Mouse (Mus musculus) mature B cell (primary cell): Measurements from ENCODE around the gene Tcirg1.

Experiments used
- in situ Hi-C: fragments of 300-500 bp; cut with MboI; formaldehyde crosslinking; loops from 2 replicates; pipeline ENCODE4 v1.14.3; 2019

The Tcirg1 gene

GRCm38 (mm10) chr19:3898952-3899351 lies 8.0 kb downstream of the Tcirg1 start:
- in situ Hi-C loops: loop anchor here (5.0 kb wide), 1 partner anchor 43 kb away; no protein-coding TSS in a partner anchor

DNA sequence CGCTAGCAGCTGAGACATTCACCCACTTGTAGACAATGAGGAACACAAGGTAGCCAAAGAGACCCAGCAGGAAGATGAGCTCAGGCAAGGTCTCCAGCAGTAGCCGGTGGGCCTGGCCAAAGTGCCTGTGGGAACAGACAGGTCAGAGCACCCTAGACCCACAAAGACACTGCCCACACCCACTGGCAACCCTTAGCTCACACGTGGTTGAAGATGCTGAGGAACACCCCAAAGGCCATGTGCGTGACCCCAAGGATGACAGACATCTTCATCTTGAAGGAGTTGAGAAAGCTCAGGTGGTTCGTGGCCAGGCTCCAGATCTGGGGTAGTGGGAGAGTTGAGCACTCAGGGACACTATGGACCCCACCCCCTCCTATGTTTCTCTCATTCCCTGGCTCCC lies 9.4 kb downstream of the Tcirg1 start:
- in situ Hi-C loops: loop anchor here (5.0 kb wide), 1 partner anchor 45 kb away; no protein-coding TSS in a partner anchor

DNA sequence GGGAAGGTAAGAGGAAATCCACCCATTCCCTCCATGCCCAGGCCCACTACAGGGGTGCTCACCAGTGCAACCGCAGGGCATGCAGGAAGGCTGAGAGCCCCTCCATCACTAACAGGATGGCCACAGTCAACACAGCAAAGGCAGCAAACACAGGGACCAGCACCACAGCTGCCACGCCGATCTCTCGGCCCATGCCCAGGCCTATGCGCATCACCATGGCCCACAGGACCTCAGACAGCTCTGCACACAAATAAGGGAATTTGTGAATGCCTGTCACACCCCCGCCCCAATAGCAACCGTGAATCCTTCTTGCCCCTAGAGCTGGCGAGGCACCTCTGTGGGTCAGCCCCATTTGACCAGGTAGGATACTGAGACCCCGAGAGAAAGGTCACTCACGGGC lies 10.7 kb downstream of the Tcirg1 start:
- in situ Hi-C loops: loop anchor here (5.0 kb wide), 1 partner anchor 46 kb away; no protein-coding TSS in a partner anchor

DNA sequence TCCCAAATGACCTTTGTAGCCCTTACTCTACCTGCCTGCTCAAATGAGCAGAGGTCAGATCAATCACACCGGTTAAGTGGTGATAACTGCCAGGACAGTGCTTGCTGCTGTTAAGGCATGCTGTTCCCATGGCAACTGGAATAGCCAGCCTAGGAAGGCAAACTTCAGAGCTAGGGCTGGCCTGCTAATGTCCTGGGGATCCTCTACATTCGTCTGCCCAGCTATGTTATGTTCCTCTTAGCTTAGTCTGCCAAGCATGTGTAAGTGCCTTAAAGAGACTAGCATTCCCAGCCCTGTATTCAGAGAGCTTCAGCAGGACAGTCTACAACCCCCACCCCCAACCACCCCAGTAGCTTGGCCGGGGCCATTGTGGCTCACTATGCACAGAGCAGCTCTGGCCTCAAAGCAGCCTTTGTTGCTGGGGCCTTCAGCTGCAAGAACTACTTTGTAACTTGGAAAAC lies 11.7 kb downstream of the Tcirg1 start:
- in situ Hi-C loops: loop anchor here (5.0 kb wide), 1 partner anchor 47 kb away; no protein-coding TSS in a partner anchor

DNA sequence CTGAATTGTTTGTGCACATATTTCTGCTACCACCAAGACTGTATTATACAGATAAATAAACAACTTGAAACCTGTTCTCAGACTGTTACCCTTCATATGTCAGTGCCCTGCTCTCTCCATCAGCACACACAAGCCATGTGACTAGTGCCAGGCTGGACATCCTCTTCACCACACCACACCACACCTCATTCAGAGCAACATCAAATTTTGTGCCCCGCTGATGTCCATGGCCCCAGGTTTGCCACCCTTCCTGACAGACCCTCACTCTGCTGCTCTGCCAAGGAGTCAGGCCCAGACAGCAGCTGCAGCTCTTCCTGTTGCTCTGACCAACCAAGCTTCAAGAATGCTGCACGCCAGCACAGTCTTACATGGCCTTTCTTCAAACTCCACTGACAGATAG lies 12.6 kb downstream of the Tcirg1 start:
- in situ Hi-C loops: no loop called here

- in situ Hi-C loops: no loop called here
These were observed 13.3 kb downstream of the Tcirg1 start for GRCm38 (mm10) chr19:3893545-3894116.

GRCm38 (mm10) chr19:3890181-3890580 lies 16.8 kb downstream of the Tcirg1 start:
- in situ Hi-C loops: no loop called here

DNA sequence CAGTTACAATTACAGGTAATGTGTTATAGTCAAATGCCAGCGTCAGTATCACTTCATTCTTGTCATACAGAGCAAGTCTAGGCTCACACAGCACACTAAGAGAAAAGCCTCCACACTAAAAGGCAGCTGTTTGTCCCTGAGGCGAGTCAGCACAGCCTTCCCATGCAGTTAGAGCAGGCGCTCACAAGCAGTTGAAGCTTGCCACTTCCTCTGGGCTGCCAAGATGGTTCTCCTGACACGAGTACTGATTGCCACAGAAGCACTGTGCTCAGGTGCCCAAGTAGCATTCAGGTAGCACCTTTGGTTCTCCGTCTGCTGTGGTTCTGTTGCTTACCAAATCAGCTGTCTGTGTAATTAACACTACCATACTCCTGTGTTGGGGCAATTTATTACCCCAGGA lies 17.8 kb downstream of the Tcirg1 start:
- in situ Hi-C loops: no loop called here

- in situ Hi-C loops: no loop called here
These were observed 22.5 kb downstream of the Tcirg1 start for GRCm38 (mm10) chr19:3884325-3884990.

GRCm38 (mm10) chr19:3882214-3882613 lies 24.7 kb downstream of the Tcirg1 start:
- in situ Hi-C loops: no loop called here

DNA sequence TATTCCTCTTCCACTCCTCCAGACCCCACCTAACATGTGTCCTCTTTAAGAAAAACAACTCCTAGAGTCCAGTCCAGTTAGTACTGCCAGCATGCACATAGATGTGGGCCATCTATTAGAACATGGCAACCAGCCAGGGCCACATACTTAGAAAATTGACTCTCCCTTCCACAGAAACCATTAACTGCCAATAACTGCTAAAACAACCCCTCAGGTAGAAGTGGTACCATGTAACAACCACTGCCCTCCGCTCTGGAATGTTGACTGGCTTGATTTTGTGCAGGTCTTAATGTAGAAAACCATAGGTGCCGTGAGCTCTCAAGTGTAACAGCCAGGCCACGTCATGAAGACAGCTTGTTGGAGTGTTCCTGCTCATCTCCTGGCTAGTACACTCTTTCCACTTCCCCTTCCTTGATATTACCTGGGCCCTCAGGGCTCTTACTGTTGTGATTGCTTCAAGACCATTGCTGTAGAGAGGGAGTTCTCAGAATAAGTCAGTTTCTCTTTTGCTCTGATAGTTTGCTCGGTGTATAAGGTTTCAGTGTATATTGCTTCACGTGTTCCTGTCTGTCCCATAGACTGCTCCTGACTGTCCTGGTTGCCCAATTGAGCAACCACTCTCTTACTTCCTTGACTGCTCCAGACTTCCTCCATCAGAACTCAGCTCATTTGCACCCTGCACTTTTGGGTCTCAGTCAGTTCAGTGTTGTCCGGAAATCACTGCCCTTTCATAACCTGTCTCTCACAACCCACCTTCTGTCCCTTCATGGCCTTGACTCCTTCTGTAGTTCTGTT lies 26.7 kb downstream of the Tcirg1 start:
- in situ Hi-C loops: no loop called here

DNA sequence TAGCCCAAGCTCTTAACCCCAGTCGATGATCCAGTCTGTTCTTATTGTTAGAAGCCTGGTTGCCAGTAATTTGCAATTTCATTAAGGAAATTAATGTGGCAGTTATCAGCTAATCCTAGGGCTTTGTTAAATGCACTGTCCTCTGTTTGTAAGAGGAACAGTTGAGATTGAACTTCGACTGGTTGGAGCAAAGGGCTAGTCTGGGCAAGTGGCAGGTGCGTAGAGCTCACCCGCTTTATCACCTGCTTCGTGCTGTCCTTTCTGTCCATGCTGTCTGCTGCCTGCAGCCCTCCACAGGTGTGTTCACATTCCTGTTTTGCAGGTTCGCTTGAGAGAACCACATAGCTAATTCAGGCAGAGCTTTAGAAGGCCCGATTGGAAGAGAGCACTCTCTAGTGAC lies 31.9 kb downstream of the Tcirg1 start:
- in situ Hi-C loops: no loop called here

GRCm38 (mm10) chr19:3872373-3872772 lies 34.6 kb downstream of the Tcirg1 start:
- in situ Hi-C loops: no loop called here

GRCm38 (mm10) chr19:3871468-3871867 lies 35.5 kb downstream of the Tcirg1 start:
- in situ Hi-C loops: no loop called here

- in situ Hi-C loops: no loop called here
These were observed 38.6 kb downstream of the Tcirg1 start for GRCm38 (mm10) chr19:3868290-3868689.

DNA sequence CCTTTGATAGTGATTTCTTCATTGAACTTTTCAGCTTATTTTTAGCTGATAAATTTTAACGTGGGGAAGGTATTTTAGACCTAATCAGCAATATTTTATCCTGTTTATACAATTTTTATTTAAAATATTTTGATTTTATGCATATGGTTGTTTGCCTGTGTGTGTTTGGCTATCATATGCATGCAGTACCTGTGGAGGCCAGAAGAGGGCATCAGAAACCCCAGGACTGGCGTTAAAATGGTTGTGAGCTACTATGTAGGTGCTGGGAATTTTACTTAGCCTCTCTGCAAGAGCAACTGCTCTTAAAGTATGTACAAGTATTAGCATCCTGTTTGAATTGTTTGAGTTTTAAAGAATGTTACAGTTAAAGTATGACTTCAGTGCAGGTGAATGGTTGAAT lies 42.0 kb downstream of the Tcirg1 start:
- in situ Hi-C loops: no loop called here

- in situ Hi-C loops: no loop called here
These were observed 44.2 kb downstream of the Tcirg1 start for GRCm38 (mm10) chr19:3862713-3863112.

- in situ Hi-C loops: no loop called here
These were observed 49.7 kb downstream of the Tcirg1 start for GRCm38 (mm10) chr19:3857220-3857619.

DNA sequence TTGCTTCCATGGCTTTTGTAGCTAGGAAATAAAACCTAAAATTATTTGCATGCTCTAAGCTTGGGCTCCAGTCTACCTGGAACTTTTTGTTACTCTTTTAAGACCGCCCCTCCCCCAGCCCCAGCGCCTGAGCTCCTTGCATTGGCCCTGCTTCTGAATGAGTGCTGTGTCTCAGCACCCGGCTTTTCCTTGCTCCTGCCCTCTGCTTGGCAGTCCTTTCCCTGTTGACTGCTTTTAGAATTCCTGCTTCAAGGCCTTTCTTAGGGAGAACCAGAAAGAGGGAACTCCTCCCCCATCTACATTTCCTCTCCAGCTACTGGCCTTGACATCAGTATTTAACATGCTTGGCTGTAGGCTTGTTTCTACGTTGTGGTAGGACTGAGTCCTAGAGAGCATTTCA lies 51.3 kb downstream of the Tcirg1 start:
- in situ Hi-C loops: no loop called here

DNA sequence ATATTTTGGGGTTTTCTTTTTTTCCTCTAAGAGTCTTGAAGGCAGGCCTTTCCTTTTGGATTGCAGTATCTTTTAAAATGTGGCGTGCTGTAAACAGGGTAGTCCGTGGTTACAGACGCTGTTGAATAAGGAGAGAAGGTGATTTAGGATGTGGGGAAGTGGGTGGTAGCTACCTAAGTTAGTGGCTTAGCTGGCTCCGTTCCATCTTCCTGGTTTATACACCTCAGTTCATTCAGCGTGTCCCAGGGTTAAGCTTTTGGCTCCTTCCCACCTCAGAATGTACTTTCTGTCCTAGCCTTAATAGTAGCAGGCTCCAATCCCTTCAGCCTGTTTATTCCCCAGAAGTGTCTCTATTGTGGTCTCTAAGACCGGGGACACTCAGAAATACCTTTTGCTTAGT lies 51.8 kb downstream of the Tcirg1 start:
- in situ Hi-C loops: no loop called here

DNA sequence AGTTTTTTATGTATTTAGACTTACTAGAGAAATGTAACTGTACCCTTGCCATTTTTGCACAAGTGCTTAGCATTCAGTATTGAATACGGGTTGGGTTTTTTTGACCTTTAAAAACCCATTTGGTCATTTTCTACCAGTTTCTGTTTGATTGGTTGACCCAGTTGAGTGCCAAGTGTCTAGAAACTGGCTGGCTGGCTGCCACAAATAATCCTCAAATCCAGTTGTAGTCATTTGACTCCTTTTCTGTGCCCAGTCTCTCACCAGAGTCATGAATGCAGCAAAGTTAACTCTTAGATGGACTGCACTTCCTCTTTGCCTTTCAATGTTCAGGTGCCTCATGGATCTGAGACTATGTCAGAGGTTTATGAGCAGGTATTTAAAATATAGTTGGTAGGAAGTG lies 53.0 kb downstream of the Tcirg1 start:
- in situ Hi-C loops: no loop called here

DNA sequence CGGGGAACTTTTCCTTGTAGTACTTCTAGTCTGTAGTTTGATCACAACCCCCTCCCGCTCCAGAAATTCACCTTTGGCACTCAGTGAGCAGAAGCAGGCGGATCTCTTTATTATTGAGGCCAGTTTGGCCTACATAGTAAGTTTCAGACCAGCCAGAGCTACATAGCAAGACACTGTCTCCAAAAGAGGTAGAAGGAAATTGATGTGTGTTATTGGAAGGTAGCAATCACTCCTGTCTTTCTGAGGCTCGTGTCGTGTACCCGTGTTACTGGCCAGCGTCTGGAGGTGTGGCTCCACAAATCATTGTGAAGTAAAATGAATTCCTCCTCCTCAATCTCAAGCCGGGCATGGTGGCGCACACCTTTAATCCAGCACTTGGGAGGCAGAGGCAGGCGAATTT lies 53.8 kb downstream of the Tcirg1 start:
- in situ Hi-C loops: no loop called here
